Mouse (Mus musculus) mouse trophoblast stem cell (cell line): ENCODE measurements around the gene Ppm1h.
"Not testable (repeated sequence)": the region's sequence is repeated elsewhere in the genome, so short reads cannot be mapped to it uniquely, and the experiment has no call there.

Experiments used
- in situ Hi-C, 2 experiments: fragments of 300-500 bp; cut with MseI, MboI; formaldehyde crosslinking; loops; 2 replicates in 1 of 2; 3 replicates in 1 of 2; pipeline ENCODE4 v1.15.1; 2025

The Ppm1h gene

DNA sequence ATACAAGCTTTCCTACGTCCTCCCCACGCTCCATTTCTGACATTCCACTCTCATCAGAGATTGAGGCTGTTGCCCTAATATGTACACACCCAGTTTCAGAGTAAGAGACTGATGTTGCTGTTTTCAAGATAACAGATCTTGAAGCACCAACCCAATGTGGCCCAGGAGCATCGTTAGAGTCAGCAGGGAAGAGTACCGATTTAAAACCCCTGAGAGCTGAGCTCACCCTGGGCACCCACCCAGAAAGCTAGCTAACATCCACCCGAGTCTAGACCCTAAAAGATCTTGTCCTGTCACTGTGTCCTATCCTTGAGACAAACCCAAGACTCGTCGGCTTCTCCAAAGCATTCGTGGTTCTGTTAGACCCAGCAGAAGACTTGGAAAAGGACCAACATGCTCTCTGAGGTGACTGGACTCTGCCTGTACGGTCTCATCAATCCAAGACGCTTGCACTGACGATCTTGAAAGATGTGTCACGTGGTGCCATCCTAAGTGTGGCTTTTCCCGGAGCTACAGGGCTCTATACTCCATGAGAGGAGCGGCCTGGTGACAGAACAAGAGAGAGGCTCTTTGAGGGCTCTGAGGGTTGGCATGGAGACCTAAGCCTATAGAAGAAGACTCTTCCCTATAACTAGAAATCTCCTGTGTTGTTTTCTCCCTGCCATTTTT lies 212.3 kb downstream of the Ppm1h start:
- in situ Hi-C loops = no loop called here

DNA sequence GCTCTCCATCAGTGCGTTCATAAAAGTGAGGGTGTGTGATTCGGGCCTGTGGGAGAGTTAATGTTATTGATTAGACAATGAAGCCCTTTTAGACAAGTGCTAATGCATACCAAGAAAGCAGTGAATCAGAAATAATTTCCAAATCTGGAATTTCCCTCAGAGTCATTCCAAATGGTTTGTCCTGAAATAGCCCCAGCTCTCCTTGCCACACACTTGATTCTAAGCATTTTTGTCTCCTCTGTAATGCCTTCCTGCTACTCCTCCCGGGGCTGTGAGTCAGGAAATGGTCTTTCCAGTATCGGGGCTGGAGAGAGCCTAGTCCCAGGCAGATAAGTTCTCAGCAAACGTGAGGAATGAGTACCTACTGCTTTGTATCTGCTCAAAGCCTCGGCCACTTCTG lies 212.9 kb downstream of the Ppm1h start:
- in situ Hi-C loops = no loop called here

DNA sequence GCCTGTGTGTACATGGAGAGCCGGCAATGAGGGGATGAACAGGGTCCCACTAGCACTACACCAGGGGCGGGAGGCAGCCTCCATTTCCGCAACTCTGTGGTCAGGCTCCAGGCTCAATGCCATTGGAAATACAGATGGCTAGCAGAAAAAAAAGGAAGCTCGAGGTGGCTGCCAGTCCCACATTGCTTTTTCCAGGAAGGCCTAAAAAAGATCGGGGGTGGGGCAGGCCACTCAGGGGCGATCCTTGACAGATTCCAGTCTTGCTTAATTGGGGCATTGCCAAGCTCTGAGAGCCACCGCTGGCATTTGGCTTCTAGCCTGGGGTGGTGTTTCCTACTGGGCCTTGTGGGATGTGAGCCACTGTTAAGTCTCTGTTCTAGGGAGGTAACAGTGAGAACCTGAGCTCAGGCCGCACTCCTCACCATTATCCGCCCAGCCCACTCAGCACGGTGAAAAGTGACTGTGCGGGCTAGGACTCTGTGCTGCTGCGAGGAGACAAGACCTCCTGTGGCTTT lies 216.1 kb downstream of the Ppm1h start:
- in situ Hi-C loops = no loop called here

DNA sequence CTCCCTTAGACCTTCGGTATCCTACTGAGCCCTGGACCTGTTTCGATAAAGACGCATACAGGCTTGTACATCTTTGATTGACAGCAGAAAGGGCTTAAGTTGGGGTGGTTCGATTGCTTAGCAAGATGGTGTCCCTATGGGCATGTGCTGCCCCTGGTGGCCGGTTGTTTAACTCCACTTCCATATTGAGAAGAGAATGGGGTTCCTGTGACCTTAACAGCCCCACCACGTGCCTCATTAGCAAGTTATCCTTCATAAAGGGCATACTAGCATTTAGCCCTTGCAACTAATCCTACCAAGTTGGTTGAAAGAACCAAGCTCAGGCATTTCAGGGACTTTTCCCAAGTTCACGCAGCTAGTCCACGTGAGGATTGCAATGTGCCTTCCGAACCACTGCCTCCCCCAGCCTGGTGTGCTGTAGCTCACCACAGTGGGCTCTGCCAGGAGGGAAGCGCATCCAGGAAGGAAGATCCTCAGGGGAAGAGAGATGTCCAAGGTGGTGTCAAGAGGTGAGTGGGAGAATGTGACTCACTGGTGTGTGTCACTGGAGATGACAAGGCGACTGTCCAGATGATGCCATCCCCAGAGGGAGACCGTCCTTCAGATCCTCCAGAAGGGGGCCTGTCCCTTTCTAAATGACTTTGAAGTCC lies 216.7 kb downstream of the Ppm1h start:
- in situ Hi-C loops = no loop called here

DNA sequence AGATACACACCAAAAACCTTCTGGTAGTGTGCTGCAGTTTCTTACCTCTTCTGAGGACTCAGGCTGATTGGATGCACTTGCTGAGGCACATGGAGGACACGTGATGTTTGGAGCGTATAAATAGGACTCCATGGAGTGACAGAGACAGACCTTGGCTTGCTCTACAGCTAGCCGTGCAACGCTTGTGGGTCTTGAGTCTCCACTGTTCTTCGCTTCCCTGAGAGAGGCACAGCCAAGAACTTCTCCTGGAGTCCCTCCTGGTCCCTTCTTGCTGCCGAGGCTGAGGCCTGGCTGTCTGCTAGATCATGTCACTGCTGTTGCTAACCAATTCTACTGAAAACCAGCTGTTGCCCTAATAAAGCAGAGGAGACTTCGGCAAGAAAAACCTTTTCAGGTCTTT lies 221.4 kb downstream of the Ppm1h start:
- in situ Hi-C loops = no loop called here

DNA sequence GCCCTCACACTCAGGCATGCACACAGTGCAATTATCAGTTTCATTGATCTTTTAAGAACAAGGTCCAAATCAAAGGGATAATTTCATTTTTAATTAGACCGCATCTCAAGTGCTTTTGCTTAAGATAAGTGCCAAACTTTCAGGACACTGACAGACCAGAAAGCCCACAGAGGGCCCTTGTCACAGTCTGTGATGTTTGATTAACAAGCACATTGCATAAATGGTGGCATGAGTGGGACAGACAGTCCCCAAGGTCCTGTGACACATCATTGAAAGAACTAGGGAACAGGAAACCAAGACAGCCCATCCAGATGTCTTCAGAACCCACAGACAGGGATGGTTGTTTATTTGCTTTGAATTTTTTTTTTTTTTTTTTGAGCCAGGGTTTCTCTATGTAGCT lies 221.9 kb downstream of the Ppm1h start:
- in situ Hi-C loops = no loop called here

DNA sequence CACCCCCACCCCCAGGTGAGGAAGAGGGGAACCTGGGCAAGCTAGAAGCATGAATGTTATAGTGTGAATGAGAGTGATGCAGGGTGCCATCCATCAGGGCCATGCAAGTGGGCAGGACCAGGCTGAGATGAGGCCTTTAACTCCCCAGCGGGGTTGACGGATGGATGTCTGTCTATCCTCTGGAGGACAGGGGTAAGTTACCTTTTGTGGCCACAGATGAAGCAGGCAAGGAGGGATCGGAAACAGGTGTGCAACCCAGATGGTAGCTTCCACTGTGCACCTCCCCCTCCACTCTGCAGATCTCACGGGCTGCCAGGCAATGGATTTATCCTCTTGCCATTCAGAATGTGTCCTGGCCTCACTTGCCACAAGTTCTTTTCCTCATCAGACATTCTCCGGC lies 222.8 kb downstream of the Ppm1h start:
- in situ Hi-C loops = no loop called here

DNA sequence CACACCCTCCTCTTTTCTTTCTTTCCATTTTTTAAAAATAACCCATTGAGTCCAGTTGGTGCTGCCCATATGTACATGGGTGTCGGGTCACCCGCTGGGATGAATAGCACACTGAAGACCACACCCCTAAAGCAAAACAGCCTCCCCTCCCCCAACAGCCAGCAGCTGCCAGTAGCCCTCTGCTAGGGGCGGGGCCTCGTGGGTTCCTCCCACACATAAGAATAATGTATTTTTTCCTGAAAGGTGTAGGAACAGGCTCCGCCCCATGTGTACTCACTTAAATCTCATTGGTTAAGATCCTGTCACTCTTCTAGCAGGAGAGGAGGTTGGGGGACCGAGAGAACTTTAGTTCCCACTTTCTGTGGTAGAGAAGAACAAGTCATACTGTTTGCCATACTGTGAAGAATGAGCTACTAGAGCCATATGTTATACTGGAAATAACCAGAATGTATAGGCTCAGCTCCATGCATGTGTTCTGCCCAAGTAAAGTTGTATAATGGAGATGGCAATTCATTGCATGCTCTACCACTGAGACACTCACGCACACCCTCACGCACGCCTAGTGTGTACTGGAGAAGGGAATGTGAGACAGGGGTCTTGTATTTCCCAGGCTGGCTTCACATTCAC lies 231.0 kb downstream of the Ppm1h start:
- in situ Hi-C loops = no loop called here

DNA sequence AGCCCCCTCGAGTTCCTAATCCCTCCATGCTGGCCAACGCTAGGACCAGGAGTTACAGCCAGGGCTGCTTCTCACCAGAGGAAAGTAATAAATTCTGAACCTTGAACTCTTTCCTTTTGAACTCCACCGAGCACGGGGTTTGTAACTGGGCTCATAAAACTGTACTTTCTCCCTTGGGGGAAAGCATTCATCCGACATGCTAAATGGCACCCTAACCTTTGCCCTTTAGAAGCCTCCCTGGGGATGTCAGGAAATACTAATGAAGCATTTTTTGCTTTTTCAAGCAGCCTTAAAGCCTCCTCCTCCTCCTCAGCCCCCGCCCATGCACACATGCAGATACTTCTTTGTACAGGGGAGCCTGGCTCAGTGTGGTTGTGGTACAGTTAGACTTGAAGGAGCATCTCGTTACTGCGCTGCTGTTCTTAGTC lies 232.2 kb downstream of the Ppm1h start:
- in situ Hi-C loops = no loop called here

DNA sequence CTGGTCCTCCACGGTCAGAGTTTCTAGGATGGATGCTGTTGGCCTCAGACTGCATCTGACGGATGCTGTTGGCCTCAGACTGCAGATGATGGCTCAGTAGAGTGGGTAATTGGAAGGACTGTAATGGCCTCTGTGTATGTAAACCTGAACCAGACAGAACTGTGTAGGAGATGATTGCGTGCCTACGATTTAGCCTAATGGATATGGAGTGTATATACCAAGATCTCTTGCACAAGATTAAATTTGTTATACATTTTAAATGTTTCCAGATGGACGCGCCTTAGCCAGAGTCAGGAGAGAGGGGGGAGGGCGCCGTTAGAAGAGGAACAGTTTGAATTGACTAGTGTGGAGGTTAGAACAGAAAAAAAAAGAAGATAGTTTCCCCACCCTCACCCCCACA lies 233.1 kb downstream of the Ppm1h start:
- in situ Hi-C loops = no loop called here

DNA sequence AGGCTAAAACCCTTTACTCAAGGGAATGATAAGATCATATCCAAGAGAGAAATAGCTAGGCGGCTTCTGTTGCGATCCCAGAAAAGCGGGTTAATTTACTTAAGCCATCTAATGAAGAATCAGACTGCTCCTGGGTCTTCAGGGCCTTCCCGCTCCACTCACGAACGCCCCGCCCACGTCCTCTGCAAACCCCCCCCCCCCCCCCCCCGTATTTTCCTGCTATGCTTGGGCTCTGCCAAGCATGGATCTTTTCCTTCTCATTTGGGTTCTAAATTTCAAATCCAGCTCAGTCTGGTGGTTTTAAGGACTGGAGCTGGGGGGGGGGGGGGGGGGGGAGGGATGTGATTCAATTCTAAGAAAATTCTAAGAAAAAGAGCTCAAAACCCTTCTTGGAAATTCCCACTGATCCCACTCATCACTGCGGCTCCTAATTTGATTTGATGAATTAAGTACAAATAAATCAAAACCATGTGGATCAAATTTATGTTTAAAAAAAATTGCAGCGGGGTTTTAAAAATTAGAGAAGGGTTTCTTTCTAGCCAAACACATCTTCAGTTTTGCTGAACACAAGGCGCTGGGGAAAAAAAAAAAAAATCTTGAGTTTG lies 233.6 kb downstream of the Ppm1h start:
- in situ Hi-C loops = no loop called here

DNA sequence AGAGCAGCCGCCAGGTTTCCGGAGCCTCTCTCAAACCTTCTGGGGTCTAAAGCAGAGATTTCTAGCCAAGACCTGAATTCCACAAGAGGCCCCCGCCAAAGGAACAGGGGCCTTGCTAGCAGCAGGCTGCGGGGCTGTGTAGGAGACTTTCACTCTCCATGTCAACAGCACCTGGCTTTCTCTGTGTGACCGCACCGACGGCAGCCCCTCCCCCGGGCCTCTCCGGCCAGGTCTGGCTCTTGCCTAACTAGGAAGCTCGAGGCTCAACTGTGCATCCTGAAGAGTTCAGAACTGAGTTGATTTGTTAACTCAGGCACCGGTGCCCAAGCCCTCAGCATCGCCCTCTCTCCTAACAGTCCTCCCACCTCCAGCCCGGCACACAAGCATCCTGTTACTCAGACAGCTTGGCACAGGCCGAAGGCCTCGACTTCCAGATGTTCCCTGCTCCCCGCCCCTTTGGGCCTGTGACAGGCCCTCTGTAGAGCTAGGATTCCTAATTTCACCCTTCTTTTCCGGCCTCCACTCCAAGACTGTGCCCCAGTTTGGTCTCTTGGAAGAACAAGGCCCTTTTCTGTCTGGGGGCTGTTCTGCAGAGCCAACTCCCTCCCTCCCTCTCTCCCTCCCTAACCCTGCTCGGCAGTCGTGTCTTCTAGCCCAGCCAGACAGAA lies 234.3 kb downstream of the Ppm1h start:
- in situ Hi-C loops = no loop called here

DNA sequence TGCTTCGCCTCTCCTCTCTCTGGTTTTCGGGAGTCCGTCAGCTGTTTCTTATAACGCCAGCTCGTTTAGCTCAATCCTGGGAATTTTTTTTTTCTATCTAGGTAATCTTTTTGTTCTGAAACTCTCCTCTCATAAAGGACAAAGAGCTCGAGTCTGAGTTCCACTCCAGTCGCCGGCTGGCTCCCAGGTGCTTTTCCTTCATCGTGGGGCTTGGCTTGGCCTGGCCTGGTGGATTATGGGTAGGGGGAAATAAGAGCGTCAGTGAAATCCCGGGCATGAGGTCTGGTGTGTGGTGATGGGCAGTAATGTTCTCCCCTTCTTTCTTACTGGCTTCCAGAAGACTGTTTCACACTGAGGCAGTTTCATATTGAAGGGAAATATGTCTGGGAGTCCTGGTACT lies 234.8 kb downstream of the Ppm1h start:
- in situ Hi-C loops = no loop called here

DNA sequence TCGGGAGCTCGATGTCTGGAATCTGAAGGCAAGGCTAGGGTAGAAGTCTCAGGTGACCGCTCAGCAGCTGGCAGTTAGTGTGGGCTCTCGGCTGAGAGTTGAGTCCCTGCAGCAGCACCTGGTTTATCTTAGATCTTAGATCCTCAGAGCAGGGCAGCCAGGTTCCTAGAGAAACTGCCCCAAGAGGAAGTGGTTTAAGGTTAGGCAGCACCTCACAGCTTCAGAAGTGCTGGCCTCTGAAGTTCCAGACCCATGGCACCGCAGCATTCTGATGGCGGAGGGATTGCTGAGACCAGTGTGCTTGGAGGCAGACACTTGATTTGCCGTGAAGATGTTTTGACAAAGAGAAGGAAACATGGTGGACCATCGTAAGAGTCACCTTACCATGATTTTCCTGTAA lies 237.3 kb downstream of the Ppm1h start:
- in situ Hi-C loops = no loop called here

DNA sequence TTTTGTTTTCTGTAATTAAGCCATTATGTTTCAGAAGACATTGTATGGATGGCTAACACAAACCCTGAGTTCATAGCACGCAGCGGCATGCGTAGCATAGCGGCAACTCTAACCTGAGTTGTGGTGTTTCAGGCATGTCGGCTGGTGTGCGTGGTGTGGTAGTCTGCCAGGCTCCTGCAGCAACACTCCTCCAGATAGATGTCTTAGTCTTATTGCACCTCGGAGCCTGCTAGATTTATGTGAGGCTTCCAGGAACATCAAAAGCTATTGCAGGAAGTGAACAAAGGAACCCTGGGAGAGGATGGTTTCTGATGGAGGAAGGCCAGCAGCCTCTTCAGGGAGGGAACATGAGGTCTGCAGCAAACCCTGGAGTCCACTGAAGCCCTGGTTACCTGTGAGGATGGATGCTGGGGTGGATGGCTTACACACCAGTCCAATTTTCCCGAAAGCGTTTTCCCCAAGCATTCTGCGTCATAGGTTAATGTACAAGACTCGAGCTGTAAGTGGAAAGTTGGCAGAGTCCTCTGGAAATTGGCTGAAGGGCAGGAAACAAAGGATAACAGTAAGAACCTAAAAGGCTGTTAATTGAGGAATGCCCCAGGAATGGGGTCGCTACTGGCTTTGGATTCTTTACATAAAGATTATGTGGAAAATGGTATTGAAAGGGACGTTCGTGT lies 239.2 kb downstream of the Ppm1h start:
- in situ Hi-C loops = no loop called here

DNA sequence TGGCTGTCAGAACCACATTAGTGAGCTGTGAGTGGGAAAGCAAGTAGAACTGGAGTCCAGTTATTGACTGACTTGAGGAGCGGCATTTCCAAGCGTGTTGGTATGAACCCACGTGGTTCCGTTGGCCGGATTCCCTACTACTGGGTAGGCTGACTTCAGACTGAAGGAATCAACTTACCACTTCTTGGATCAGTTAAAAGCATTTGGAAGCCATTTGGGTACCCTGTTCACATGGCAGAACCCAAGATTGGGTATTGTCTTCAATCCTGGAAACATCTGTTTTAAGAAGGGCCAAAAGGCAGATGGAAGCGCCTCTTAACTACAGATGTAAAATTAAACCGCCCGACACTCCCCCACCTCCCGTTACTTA lies 239.7 kb downstream of the Ppm1h start:
- in situ Hi-C loops = no loop called here

DNA sequence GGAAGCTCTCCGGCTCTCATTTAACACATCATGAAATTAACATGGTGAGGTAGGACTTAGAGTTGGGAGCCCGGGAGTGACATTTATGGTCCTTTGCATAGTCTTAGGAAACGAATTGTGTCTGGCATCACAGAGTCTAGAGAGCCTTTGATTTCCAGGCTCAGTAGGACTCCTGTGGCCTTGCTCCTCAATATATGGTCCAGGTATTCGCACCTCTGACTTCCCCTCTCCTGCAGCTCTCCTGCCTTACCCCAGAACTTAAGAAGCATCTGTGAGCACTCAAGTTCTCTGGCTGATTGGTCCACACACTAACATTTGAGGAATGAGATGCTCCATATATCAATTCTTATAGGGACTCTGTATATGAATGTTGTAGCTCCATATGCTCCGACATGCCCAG lies 240.2 kb downstream of the Ppm1h start:
- in situ Hi-C loops = no loop called here

DNA sequence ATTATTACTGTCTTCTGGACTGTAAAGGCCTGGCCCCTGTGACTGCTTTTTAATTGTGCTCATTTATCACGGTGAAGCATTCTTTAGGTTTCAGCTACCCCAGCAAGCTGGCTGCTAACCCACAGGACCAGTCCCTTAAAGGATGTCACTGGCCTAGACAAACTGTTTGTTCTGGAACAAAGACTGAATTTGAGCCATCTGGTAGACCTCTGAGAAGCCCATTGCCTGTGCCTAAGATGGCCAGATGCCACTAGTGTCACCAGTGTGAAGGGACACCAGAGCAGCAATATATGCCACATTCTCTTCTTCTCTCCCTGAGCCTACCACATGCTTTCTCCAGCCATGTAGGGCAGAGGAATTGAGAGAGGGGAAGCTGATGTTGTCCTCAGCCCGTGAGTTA lies 240.9 kb downstream of the Ppm1h start:
- in situ Hi-C loops = no loop called here

DNA sequence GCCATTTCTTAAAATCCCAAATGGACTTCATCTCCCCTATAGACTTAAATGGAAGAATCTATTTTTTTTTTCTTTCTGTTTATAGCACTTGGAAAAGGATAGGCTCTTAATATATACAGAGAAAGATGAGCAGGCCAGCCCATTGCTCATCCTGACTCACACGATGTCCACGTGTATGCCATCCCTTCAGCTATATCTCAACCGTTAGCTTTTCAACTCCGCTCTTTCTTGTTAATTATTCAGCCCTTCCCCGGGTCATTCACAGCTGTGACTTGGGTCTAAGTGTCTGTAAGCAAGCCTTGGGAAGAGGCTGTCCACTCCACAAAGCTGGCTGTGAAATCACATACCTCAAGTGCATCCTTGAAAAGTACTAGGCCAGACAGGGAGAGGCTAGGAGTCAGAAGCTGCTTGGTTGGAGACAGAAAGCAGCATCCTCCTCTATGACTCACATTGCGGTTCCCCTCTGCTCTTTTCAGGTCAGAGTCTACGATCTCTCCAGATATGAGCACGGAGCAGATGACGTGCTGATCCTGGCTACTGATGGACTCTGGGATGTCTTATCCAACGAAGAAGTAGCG lies 241.7 kb downstream of the Ppm1h start:
- in situ Hi-C loops = no loop called here

DNA sequence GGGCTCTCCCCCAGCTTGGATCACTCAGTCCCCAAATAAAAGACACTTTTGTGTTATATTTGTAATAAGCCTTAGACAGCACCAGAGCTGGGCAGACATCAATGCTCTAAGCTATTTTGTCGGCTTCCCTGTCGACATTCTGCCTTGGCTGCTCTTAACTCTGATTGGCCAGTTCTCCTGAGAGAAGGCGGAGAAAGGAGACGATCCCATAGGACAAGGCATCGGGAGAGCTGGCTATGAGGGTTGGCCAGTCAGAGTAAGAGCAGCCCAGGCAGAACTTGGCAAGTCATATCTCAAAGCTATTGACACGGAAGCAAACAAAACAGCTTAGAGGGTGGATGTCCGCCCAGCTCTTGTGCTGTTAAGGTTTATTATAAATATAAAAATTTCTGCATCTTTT lies 243.7 kb downstream of the Ppm1h start:
- in situ Hi-C loops = no loop called here

DNA sequence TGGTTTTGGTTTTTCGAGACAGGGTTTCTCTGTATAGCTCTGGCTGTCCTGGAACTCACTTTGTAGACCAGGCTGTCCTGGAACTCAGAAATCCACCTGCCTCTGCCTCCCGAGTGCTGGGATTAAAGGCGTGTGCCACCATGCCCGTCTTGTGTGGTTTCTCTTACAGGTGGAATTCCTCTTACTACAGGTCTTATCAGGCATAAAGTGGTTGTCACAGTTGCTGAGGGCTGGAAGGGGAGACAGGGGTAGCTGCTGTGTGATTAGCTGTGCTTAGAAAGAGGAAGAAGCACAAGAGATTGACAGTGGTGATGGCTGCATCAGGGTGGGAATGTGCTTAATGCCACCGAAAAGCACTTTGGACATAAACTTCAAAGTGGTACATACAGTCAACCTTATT lies 246.0 kb downstream of the Ppm1h start:
- in situ Hi-C loops = not testable (repeated sequence)
